Mouse (Mus musculus) heart, embryonic 14.5 days (tissue): ENCODE data around the gene Pdia5. TPM values are rescaled to one million over a fixed set of nuclear protein-coding genes. Genes with fewer than 3 reads are reported as not detected.

ENCODE experiments used
- ATAC-seq: fragments of 200-750 bp; cut with Nextera tagmentation; 2 replicates; pipeline ENCODE4 v1.8.0; 2017; ENCODE audit warnings: low read depth, moderate TSS enrichment; ENCODE audit not compliant: insufficient number of reproducible peaks, insufficient read depth, low FRiP score
- H3K27ac ChIP-seq, 2 experiments: fragments of 200-500 bp in 1 of 2; fragments of 300-500 bp in 1 of 2; sonication (generic) in 1 of 2; replicated peaks in 1 of 2; 2 replicates each; pipeline ENCODE4 v1.5.1; 2012 to 2014; ENCODE audit warnings: low read depth in 2 of 2, low read length in 2 of 2, control low read depth in 1 of 2, mild to moderate bottlenecking in 1 of 2, mixed read lengths in 1 of 2; ENCODE audit not compliant: control insufficient read depth in 1 of 2, insufficient read depth in 1 of 2
- H3K27me3 ChIP-seq: fragments of 300-500 bp; sonication (generic); 2 replicates; pipeline ENCODE4 v1.6.1; 2014; ENCODE audit warnings: mild to moderate bottlenecking, low read length, control low read depth; ENCODE audit not compliant: control insufficient read depth, insufficient read depth
- H3K36me3 ChIP-seq: fragments of 300-500 bp; sonication (generic); 2 replicates; pipeline ENCODE4 v1.6.1; 2014; ENCODE audit warnings: mild to moderate bottlenecking, control low read depth, low read length, mixed read lengths; ENCODE audit not compliant: control insufficient read depth, insufficient read depth
- H3K4me1 ChIP-seq, 2 experiments: fragments of 200-500 bp in 1 of 2; fragments of 300-500 bp in 1 of 2; sonication (generic) in 1 of 2; 2 replicates each; pipeline ENCODE4 v1.6.1; 2012 to 2014; ENCODE audit warnings: low read length in 2 of 2, control low read depth in 1 of 2, mixed read lengths in 1 of 2; ENCODE audit not compliant: control insufficient read depth in 2 of 2, insufficient read depth in 2 of 2
- H3K4me2 ChIP-seq: fragments of 300-500 bp; sonication (generic); 2 replicates; pipeline ENCODE4 v1.6.1; 2014; ENCODE audit warnings: mild to moderate bottlenecking, low read length
- H3K4me3 ChIP-seq, 2 experiments: fragments of 200-500 bp in 1 of 2; fragments of 300-500 bp in 1 of 2; sonication (generic) in 1 of 2; 2 replicates each; pipeline ENCODE4 v1.5.1; 2012 to 2014; ENCODE audit warnings: low read length in 2 of 2, mild to moderate bottlenecking in 2 of 2, control low read depth in 1 of 2, low read depth in 1 of 2, moderate library complexity in 1 of 2; ENCODE audit not compliant: control insufficient read depth in 1 of 2, insufficient read depth in 1 of 2
- H3K9ac ChIP-seq: fragments of 300-500 bp; sonication (generic); 2 replicates; pipeline ENCODE4 v1.6.1; 2014; ENCODE audit warnings: mild to moderate bottlenecking, low read length
- H3K9me3 ChIP-seq: fragments of 300-500 bp; sonication (generic); 2 replicates; pipeline ENCODE4 v1.6.1; 2016; ENCODE audit warnings: low read length, control low read depth; ENCODE audit not compliant: control insufficient read depth
- WGBS: fragments of 180-500 bp; shearing (Covaris S2); extraction: QIAGEN DNeasy Blood & Tissue Kit; methylation state at CpG from one replicate; pipeline ENCODE4 v1.1.7; 2014; 5-methylcytosine and 5-hydroxymethylcytosine counted together
- polyA plus RNA-seq: library from polyadenylated mRNA; unstranded; fragments of >200 nt; fragmentation: Nextera tagmentation; extraction: Ambion mirVana; gene quantifications from 2 replicates; pipeline ENCODE4 v1.2.1, GENCODE M21; 2014

The Pdia5 gene
- polyA plus RNA-seq, 1 experiment from 2014 or later, result 14.7 TPM

GRCm38 (mm10) chr16:35515977-35516612 lies 25.4 kb upstream of the Pdia5 start:
- no peak for ATAC-seq
- Histone ChIP-seq H3K36me3 (no peaks in the 10 kb centered on the region), H3K27ac (no peak overlapping the region), H3K9me3 (no peaks in the 10 kb centered on the region), H3K4me1 (peaks cover 8 to 9% of the 10 kb centered on the region in 2 experiments; a peak in 2 of 4 replicates), H3K27me3 (no peaks in the 10 kb centered on the region), H3K9ac (no peak overlapping the region), H3K4me2 (no peak overlapping the region), H3K4me3 (no peak overlapping the region)
- 78% methylated on average over 21 of the region's 21 CpGs for WGBS

GRCm38 (mm10) chr16:35509331-35510070 lies 18.8 kb upstream of the Pdia5 start:
- Histone ChIP-seq H3K4me2 (no peak overlapping the region), H3K36me3 (no peaks in the 10 kb centered on the region), H3K4me3 (no peak overlapping the region), H3K9me3 (no peaks in the 10 kb centered on the region), H3K27me3 (no peaks in the 10 kb centered on the region), H3K27ac (no peak overlapping the region), H3K9ac (no peak overlapping the region), H3K4me1 (peaks cover 4% of the 10 kb centered on the region in 2 experiments; a peak in 2 of 4 replicates)
- 44% methylated on average over 11 of the region's 11 CpGs for WGBS
- no peak for ATAC-seq

GRCm38 (mm10) chr16:35508581-35508980 lies 17.9 kb upstream of the Pdia5 start:
- 73% methylated on average over 6 of the region's 6 CpGs for WGBS
- H3K9ac ChIP-seq, result no peak overlapping the region
- no peak overlapping the region for H3K27ac ChIP-seq
- H3K27me3 ChIP-seq, result no peaks in the 10 kb centered on the region
- H3K4me2 ChIP-seq, result no peak overlapping the region
- no peak overlapping the region for H3K4me3 ChIP-seq
- no peaks in the 10 kb centered on the region for H3K36me3 ChIP-seq
- H3K9me3 ChIP-seq, result no peaks in the 10 kb centered on the region
- H3K4me1 ChIP-seq, result peaks cover 4% of the 10 kb centered on the region in 2 experiments; a peak in 2 of 4 replicates
- no peak for ATAC-seq

GRCm38 (mm10) chr16:35505786-35506185 lies 15.1 kb upstream of the Pdia5 start:
- Histone ChIP-seq H3K27me3 (no peaks in the 10 kb centered on the region), H3K4me1 (peaks cover 9 to 13% of the 10 kb centered on the region in 2 experiments), H3K27ac (no peak overlapping the region), H3K9ac (no peak overlapping the region), H3K9me3 (no peaks in the 10 kb centered on the region), H3K4me2 (no peak overlapping the region), H3K4me3 (no peak overlapping the region), H3K36me3 (no peaks in the 10 kb centered on the region)
- 85% methylated on average over 4 of the region's 4 CpGs for WGBS
- ATAC-seq, result no peak

- Histone ChIP-seq H3K27ac (no peak overlapping the region), H3K9me3 (no peaks in the 10 kb centered on the region; the same call in 1 of the 2 replicates), H3K4me3 (no peak overlapping the region), H3K9ac (no peak overlapping the region), H3K4me1 (peaks cover 5 to 10% of the 10 kb centered on the region in 2 experiments), H3K27me3 (no peaks in the 10 kb centered on the region), H3K36me3 (no peaks in the 10 kb centered on the region), H3K4me2 (no peak overlapping the region)
- WGBS, result 86% methylated on average over 8 of the region's 8 CpGs
- no peak for ATAC-seq
These were observed 13.6 kb upstream of the Pdia5 start for GRCm38 (mm10) chr16:35504266-35504665.

GRCm38 (mm10) chr16:35502456-35502855 lies 11.8 kb upstream of the Pdia5 start:
- no peak for ATAC-seq
- Histone ChIP-seq H3K4me1 (peaks cover 5 to 8% of the 10 kb centered on the region in 2 experiments), H3K27ac (no peak overlapping the region), H3K4me2 (peak overlapping the region; percentile 21; the same call in 1 of the 2 replicates), H3K36me3 (no peaks in the 10 kb centered on the region), H3K9me3 (no peaks in the 10 kb centered on the region; the same call in 1 of the 2 replicates), H3K27me3 (no peaks in the 10 kb centered on the region), H3K4me3 (no peak overlapping the region), H3K9ac (no peak overlapping the region)
- 42% methylated on average over 11 of the region's 11 CpGs for WGBS

GRCm38 (mm10) chr16:35501106-35501760 lies 10.6 kb upstream of the Pdia5 start:
- H3K4me1 ChIP-seq, result peaks cover 5 to 8% of the 10 kb centered on the region in 2 experiments
- H3K4me2 ChIP-seq, result no peak overlapping the region
- no peaks in the 10 kb centered on the region for H3K27me3 ChIP-seq
- H3K36me3 ChIP-seq, result no peaks in the 10 kb centered on the region
- H3K9ac ChIP-seq, result no peak overlapping the region
- 60% methylated on average over 4 of the region's 4 CpGs for WGBS
- no peaks in the 10 kb centered on the region; the same call in 1 of the 2 replicates for H3K9me3 ChIP-seq
- no peak overlapping the region for H3K27ac ChIP-seq
- H3K4me3 ChIP-seq, result no peak overlapping the region
- no peak for ATAC-seq
